11 mouse cellular contexts compared by ENCODE assay signal in genomic region chr10:127233141-127233540, GRCm38 (mm10). TPM values are rescaled to one million over a fixed set of nuclear protein-coding genes. Genes with fewer than 3 reads are reported as not detected.
DNase-seq lines count a peak whose midpoint lies in the region; ATAC-seq and TF ChIP-seq lines count a peak whose summit lies in the region.
"Had no signal": no experiment of that assay in that cellular context is flagged by ENCODE, and none has a peak within 500 bp of the region (broad histone marks: within the 10 kb centered on the region; RNA-seq: fewer than 3 reads in every experiment).

No protein-coding gene starts in this region.

- H3K9me3 ChIP-seq in liver, embryonic 14.5 days (ENCODE audit: control insufficient read depth, low read length), result no peaks in the 10 kb centered on the region
- H3K9me3 ChIP-seq in liver, embryonic 12.5 days (replicated peaks), result no peaks in the 10 kb centered on the region
- no peaks in the 10 kb centered on the region for H3K9me3 ChIP-seq in CH12.LX (replicated peaks; ENCODE audit: low read length)
- H3K9me3 ChIP-seq: heart, embryonic 13.5 days; hindbrain, embryonic 15.5 days had no signal

- no peak for TF ChIP-seq EP300 in liver, embryonic 14.5 days (IDR thresholded peaks at IDR 0.05; ENCODE audit: low read depth)
- TF ChIP-seq EP300 in CH12.LX (IDR thresholded peaks at IDR 0.05; ENCODE audit: low read length), result no peak

- ATAC-seq in CD4-positive, CD25-positive, alpha-beta regulatory T cell, adult 4 months, result no peak
- ATAC-seq in liver, embryonic 14.5 days (ENCODE audit: insufficient read depth), result no peak
- ATAC-seq in liver, embryonic 12.5 days, result no peak
- no peak for ATAC-seq in monocyte, adult 5-6 weeks (replicated peaks; ENCODE audit: insufficient number of reproducible peaks, low FRiP score, low TSS enrichment, poor library complexity, severe bottlenecking)

- H3K4me3 ChIP-seq in liver, embryonic 14.5 days (ENCODE audit: insufficient read depth in 1 of 2, low read depth in 2 of 2, low read length in 2 of 2), result no peak overlapping the region
- no peak overlapping the region for H3K4me3 ChIP-seq in liver, embryonic 12.5 days
- H3K4me3 ChIP-seq in CH12.LX (replicated peaks in 1 of 3; ENCODE audit: low read depth in 2 of 3, low read length in 2 of 3, poor library complexity in 1 of 3), result no peak overlapping the region
- H3K4me3 ChIP-seq: heart, embryonic 13.5 days; hindbrain, embryonic 15.5 days had no signal

- no peak overlapping the region for H3K4me2 ChIP-seq in liver, embryonic 14.5 days (ENCODE audit: low read depth)
- no peak overlapping the region for H3K4me2 ChIP-seq in liver, embryonic 12.5 days
- no peak overlapping the region for H3K4me2 ChIP-seq in CH12.LX (ENCODE audit: insufficient read depth, low read depth, poor library complexity, severe bottlenecking)
- H3K4me2 ChIP-seq: heart, embryonic 13.5 days; hindbrain, embryonic 15.5 days had no signal

- WGBS in liver, embryonic 14.5 days (ENCODE audit: insufficient replicate concordance), result 70% methylated on average over 9 of the region's 9 CpGs
- WGBS in liver, embryonic 12.5 days (ENCODE audit: insufficient replicate concordance), result 70% methylated on average over 9 of the region's 9 CpGs

- peaks cover 11% of the 10 kb centered on the region; the same call in 1 of the 2 replicates for H3K27me3 ChIP-seq in liver, embryonic 14.5 days (ENCODE audit: control insufficient read depth, insufficient read depth, low read length)
- H3K27me3 ChIP-seq in liver, embryonic 12.5 days (replicated peaks), result peaks cover 62% of the 10 kb centered on the region
- peaks cover 60% of the 10 kb centered on the region for H3K27me3 ChIP-seq in CH12.LX (replicated peaks)
- H3K27me3 ChIP-seq: hindbrain, embryonic 15.5 days had no signal

- peak; percentile 66 for TF ChIP-seq CTCF in liver, embryonic 14.5 days (IDR thresholded peaks at IDR 0.05; ENCODE audit: low read depth)
- TF ChIP-seq CTCF in CH12.LX (conservative IDR thresholded peaks at IDR 0.05 in 1 of 2, IDR thresholded peaks at IDR 0.05 in 1 of 2; ENCODE audit: low read depth in 2 of 2, low read length in 2 of 2), result peak; percentile 50 to 66

- no peak for TF ChIP-seq POLR2A in CH12.LX (IDR thresholded peaks at IDR 0.05; ENCODE audit: low read depth, low read length)

- no peak overlapping the region for H3K27ac ChIP-seq in liver, embryonic 14.5 days
- H3K27ac ChIP-seq in liver, embryonic 12.5 days, result no peak overlapping the region
- no peak overlapping the region for H3K27ac ChIP-seq in CH12.LX (ENCODE audit: insufficient read depth, low read depth)
- H3K27ac ChIP-seq: heart, embryonic 13.5 days; hindbrain, embryonic 15.5 days had no signal

- no peak for TF ChIP-seq RAD21 in CH12.LX (IDR thresholded peaks at IDR 0.05; ENCODE audit: low read depth, low read length)

- DNase-seq in CD4-positive, CD25-positive, alpha-beta regulatory T cell, adult 2 months (ENCODE audit: low read depth, low spot score), result peak; percentile 70
- no peak for DNase-seq in liver, embryonic 14.5 days (ENCODE audit: low read depth in 3 of 3, low spot score in 3 of 3)
- DNase-seq in CH12.LX (ENCODE audit: extremely low read depth), result peak; percentile 18
- peak; percentile 54 for DNase-seq in induced T-regulatory cell, adult 2 months (ENCODE audit: low read depth)
- no peak for DNase-seq in urinary bladder, postnatal 36 days (ENCODE audit: low spot score in 2 of 2)
- DNase-seq: lung, postnatal 10 days had no signal

- no peaks in the 10 kb centered on the region for H3K4me1 ChIP-seq in liver, embryonic 14.5 days (replicated peaks; ENCODE audit: control insufficient read depth in 2 of 2, insufficient read depth in 2 of 2, low read length in 1 of 2)
- H3K4me1 ChIP-seq in liver, embryonic 12.5 days, result peaks cover 20% of the 10 kb centered on the region
- peaks cover 1 to 30% of the 10 kb centered on the region in 2 experiments for H3K4me1 ChIP-seq in CH12.LX (ENCODE audit: control insufficient read depth in 1 of 2, insufficient read depth in 2 of 2)
- H3K4me1 ChIP-seq: heart, embryonic 13.5 days; hindbrain, embryonic 15.5 days had no signal

- dilution Hi-C loops in CH12.LX (cut with MboI; ENCODE audit: extremely low pct_ligation_motif_present, extremely low pct_unique_long_range_greater_than_20kb, low sequenced_read_pairs), result no loop called here

- no peak overlapping the region for H3K9ac ChIP-seq in liver, embryonic 14.5 days (replicated peaks)
- H3K9ac ChIP-seq in liver, embryonic 12.5 days, result no peak overlapping the region
- H3K9ac ChIP-seq in CH12.LX (ENCODE audit: insufficient read depth, low read depth), result no peak overlapping the region
- H3K9ac ChIP-seq: heart, embryonic 13.5 days; hindbrain, embryonic 15.5 days had no signal

- no peaks in the 10 kb centered on the region for H3K79me2 ChIP-seq in CH12.LX (replicated peaks; ENCODE audit: control insufficient read depth, extremely low read depth, insufficient read depth, poor library complexity, severe bottlenecking)

- H3K36me3 ChIP-seq in liver, embryonic 14.5 days (replicated peaks; ENCODE audit: control insufficient read depth, insufficient read depth, low read depth), result no peaks in the 10 kb centered on the region
- no peaks in the 10 kb centered on the region for H3K36me3 ChIP-seq in liver, embryonic 12.5 days
- H3K36me3 ChIP-seq in CH12.LX (replicated peaks in 1 of 2; ENCODE audit: control insufficient read depth in 1 of 2, insufficient read depth in 1 of 2, low read length in 1 of 2), result no peaks in the 10 kb centered on the region
- H3K36me3 ChIP-seq: heart, embryonic 13.5 days had no signal

- in situ Hi-C loops in CH12.LX (cut with MboI; ENCODE audit: low pct_ligation_motif_present, low pct_unique_long_range_greater_than_20kb, low sequenced_read_pairs), result no loop called here

TF ChIP-seq in CH12.LX, 34 proteins besides CTCF, POLR2A, EP300 and RAD21:
- TF ChIP-seq HCFC1 (IDR thresholded peaks at IDR 0.05; ENCODE audit: low read depth, low read length) (peak; percentile 58), ZKSCAN1 (IDR thresholded peaks at IDR 0.05; ENCODE audit: borderline replicate concordance, low read depth, low read length) (no peak)

RNA-seq across cellular contexts. Expression of gene Pip4k2c, which starts 21.8 kb away (rescaled TPM):
- polyA plus RNA-seq in CD4-positive, CD25-positive, alpha-beta regulatory T cell, adult 4 months (2017; shearing (Covaris generic)), result 10 to 100 TPM; 24.2 to 39.3 TPM
- polyA plus RNA-seq in liver, embryonic 14.5 days (2012; rRNA removed), result 28.2 and 31.2 TPM in 2 replicates
- 25.7 and 31.1 TPM in 2 replicates for polyA plus RNA-seq in liver, embryonic 14.5 days (2014; fragmentation: Nextera tagmentation; extraction: Ambion mirVana)
- polyA plus RNA-seq in liver, embryonic 12.5 days (2016; fragmentation: Nextera tagmentation; extraction: Ambion mirVana), result 44.7 and 50.0 TPM in 2 replicates
- total RNA-seq in CH12.LX (2012; rRNA removed) (22.7 TPM in 2 replicates), CH12.LX (2014; rRNA removed) (12.5 and 13.3 TPM in 2 replicates)
- polyA plus RNA-seq in CH12.LX (2012; ENCODE audit: insufficient read length, low read depth), result 23.3 and 24.7 TPM in 2 replicates
- 15.7 to 32.0 TPM (median 21.5 TPM) in 3 replicates for total RNA-seq in monocyte, adult 5-6 weeks (2017)

RNA-seq across cellular contexts. Expression of gene Kif5a, which starts 30.0 kb away (rescaled TPM):
- not detected for polyA plus RNA-seq in CD4-positive, CD25-positive, alpha-beta regulatory T cell, adult 4 months (2017; shearing (Covaris generic))
- polyA plus RNA-seq in liver, embryonic 14.5 days (2012; rRNA removed), result 0.11 and 0.19 TPM in 2 replicates
- 0.01 and 0.03 TPM in 2 replicates for polyA plus RNA-seq in liver, embryonic 14.5 days (2014; fragmentation: Nextera tagmentation; extraction: Ambion mirVana)
- polyA plus RNA-seq in liver, embryonic 12.5 days (2016; fragmentation: Nextera tagmentation; extraction: Ambion mirVana), result 0.08 and 0.12 TPM in 2 replicates
- total RNA-seq in CH12.LX (2012; rRNA removed) (1.3 and 2.1 TPM in 2 replicates), CH12.LX (2014; rRNA removed) (not detected in 2 replicates)
- polyA plus RNA-seq in CH12.LX (2012; ENCODE audit: insufficient read length, low read depth), result 0.14 and 0.46 TPM in 2 replicates
- 0.19 to 0.48 TPM in 2 of 3 replicates, not detected in the other for total RNA-seq in monocyte, adult 5-6 weeks (2017)

RNA-seq across cellular contexts. Expression of gene Dctn2, which starts 33.0 kb away (rescaled TPM):
- 10 to 100 TPM; 43.8 to 48.0 TPM for polyA plus RNA-seq in CD4-positive, CD25-positive, alpha-beta regulatory T cell, adult 4 months (2017; shearing (Covaris generic))
- polyA plus RNA-seq in liver, embryonic 14.5 days (2012; rRNA removed), result 53.8 and 58.7 TPM in 2 replicates
- 59.2 and 64.7 TPM in 2 replicates for polyA plus RNA-seq in liver, embryonic 14.5 days (2014; fragmentation: Nextera tagmentation; extraction: Ambion mirVana)
- 95.5 and 96.1 TPM in 2 replicates for polyA plus RNA-seq in liver, embryonic 12.5 days (2016; fragmentation: Nextera tagmentation; extraction: Ambion mirVana)
- 88.5 and 91.9 TPM in 2 replicates for total RNA-seq in CH12.LX (2012; rRNA removed)
- total RNA-seq in CH12.LX (2014; rRNA removed), result 66.3 and 67.3 TPM in 2 replicates
- polyA plus RNA-seq in CH12.LX (2012; ENCODE audit: insufficient read length, low read depth), result 79.1 and 94.1 TPM in 2 replicates
- total RNA-seq in monocyte, adult 5-6 weeks (2017), result 89.0 to 104 TPM (median 92.1 TPM) in 3 replicates

RNA-seq across cellular contexts. Expression of gene Dtx3, which starts 37.6 kb away (rescaled TPM):
- 10 to 100 TPM; 39.4 to 42.2 TPM for polyA plus RNA-seq in CD4-positive, CD25-positive, alpha-beta regulatory T cell, adult 4 months (2017; shearing (Covaris generic))
- 35.9 and 38.6 TPM in 2 replicates for polyA plus RNA-seq in liver, embryonic 14.5 days (2012; rRNA removed)
- polyA plus RNA-seq in liver, embryonic 14.5 days (2014; fragmentation: Nextera tagmentation; extraction: Ambion mirVana), result 11.2 and 15.0 TPM in 2 replicates
- polyA plus RNA-seq in liver, embryonic 12.5 days (2016; fragmentation: Nextera tagmentation; extraction: Ambion mirVana), result 33.2 and 36.9 TPM in 2 replicates
- total RNA-seq in CH12.LX (2012; rRNA removed) (26.9 and 27.6 TPM in 2 replicates), CH12.LX (2014; rRNA removed) (18.9 and 19.2 TPM in 2 replicates)
- polyA plus RNA-seq in CH12.LX (2012; ENCODE audit: insufficient read length, low read depth), result 51.2 and 54.4 TPM in 2 replicates
- total RNA-seq in monocyte, adult 5-6 weeks (2017), result 3.8 to 17.3 TPM (median 8.8 TPM) in 3 replicates

RNA-seq across cellular contexts. Expression of gene Arhgef25, which starts 43.3 kb away (rescaled TPM):
- polyA plus RNA-seq in CD4-positive, CD25-positive, alpha-beta regulatory T cell, adult 4 months (2017; shearing (Covaris generic)), result under 1 TPM in 1 of 2 experiments, not detected in 1; 0.38 TPM
- polyA plus RNA-seq in liver, embryonic 14.5 days (2012; rRNA removed), result 6.9 and 7.7 TPM in 2 replicates
- polyA plus RNA-seq in liver, embryonic 14.5 days (2014; fragmentation: Nextera tagmentation; extraction: Ambion mirVana), result 3.4 and 4.8 TPM in 2 replicates
- 14.3 and 17.4 TPM in 2 replicates for polyA plus RNA-seq in liver, embryonic 12.5 days (2016; fragmentation: Nextera tagmentation; extraction: Ambion mirVana)
- 8.6 and 8.7 TPM in 2 replicates for total RNA-seq in CH12.LX (2012; rRNA removed)
- 3.3 and 4.0 TPM in 2 replicates for total RNA-seq in CH12.LX (2014; rRNA removed)
- 8.3 and 11.1 TPM in 2 replicates for polyA plus RNA-seq in CH12.LX (2012; ENCODE audit: insufficient read length, low read depth)
- 1.9 TPM in 1 of 3 replicates, not detected in the others for total RNA-seq in monocyte, adult 5-6 weeks (2017)

Comparison
In these comparisons a context has a peak if more than half of its experiments do, and no peak if none do; other contexts are left out.
1. DNase-seq: peak in CD4-positive, CD25-positive, alpha-beta regulatory T cell, adult 2 months (single experiment), CH12.LX (single experiment) and induced T-regulatory cell, adult 2 months (single experiment); none in liver, embryonic 14.5 days (0 of 3) and urinary bladder, postnatal 36 days (0 of 2).